Mouse (Mus musculus): ENCODE data around the gene Jag2.

Jag2 gene

DNA sequence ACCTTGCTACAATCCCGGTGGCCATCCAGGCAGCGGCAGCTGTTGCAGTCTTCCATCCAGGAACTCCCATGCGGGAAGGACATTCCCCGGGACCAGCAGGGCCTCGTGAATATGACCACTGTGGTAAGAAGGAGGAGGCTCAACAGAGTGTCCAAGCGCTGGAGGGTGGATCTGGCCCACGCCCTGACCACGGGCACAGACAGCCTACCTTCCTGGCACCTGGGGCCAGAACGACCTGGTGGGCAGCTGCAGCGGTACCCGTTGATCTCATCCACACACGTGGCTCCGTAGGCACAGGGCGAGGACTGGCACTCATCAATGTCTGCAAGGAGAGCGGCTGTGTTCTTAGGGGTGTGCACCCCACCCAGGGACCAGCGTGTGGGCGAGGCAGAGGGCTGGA is 17.9 kb downstream of the Jag2 start:
- no peak for DNase-seq (ENCODE audit: extremely low read depth, insufficient read length, low spot score)

- no peak for DNase-seq (ENCODE audit: extremely low read depth, insufficient read length, low spot score)
These were observed 20.6 kb downstream of the Jag2 start for GRCm38 (mm10) chr12:112908991-112909390.

DNA sequence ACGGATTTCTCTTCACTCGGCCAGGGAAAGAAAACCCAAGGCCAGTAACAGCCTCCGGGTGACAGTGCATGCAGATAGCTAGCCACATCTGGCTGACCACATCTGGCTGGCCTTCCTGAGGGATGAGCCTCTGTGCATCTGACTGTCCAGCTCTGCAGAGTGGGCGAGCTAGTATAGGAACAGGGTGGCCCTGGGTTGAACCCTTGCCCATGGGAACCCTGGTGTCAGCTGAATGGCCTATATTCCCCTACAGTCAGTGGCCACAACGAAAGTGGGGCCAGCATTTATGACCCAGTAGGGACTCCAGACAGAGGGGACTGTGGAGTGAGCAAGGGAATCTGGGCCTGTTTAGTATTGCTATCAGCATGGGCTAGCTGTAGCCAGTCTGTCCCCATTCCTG is 24.6 kb downstream of the Jag2 start:
- no peak for DNase-seq (ENCODE audit: extremely low read depth, insufficient read length, low spot score)

DNA sequence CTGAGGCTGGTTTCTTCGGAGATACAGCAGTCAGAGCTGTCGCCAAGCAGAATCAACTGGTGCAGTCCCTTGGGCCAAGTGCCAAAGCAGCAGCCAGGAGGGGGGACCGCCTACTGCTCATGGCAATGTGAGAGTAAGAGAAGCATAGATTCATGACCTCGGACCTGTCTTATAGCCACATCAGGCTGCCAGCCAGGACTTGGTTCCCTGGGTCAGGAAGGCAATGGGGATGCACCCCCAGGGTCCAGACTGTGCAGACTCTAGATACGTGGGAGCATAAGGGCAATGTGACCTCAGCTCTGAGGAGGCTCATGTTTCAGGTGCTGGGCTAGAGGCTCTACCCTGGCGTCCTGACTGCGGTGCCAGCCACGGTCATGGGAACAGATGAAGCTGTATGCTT is 25.6 kb downstream of the Jag2 start:
- DNase-seq (ENCODE audit: extremely low read depth, insufficient read length, low spot score): no peak

- no peak for DNase-seq (ENCODE audit: extremely low read depth, insufficient read length, low spot score)
These were observed 28.9 kb downstream of the Jag2 start for GRCm38 (mm10) chr12:112900641-112901040.

- DNase-seq (ENCODE audit: extremely low read depth, insufficient read length, low spot score): no peak
These were observed 30.6 kb downstream of the Jag2 start for GRCm38 (mm10) chr12:112898960-112899359.

GRCm38 (mm10) chr12:112898351-112898750 is 31.2 kb downstream of the Jag2 start:
- DNase-seq (ENCODE audit: extremely low read depth, insufficient read length, low spot score): no peak

DNA sequence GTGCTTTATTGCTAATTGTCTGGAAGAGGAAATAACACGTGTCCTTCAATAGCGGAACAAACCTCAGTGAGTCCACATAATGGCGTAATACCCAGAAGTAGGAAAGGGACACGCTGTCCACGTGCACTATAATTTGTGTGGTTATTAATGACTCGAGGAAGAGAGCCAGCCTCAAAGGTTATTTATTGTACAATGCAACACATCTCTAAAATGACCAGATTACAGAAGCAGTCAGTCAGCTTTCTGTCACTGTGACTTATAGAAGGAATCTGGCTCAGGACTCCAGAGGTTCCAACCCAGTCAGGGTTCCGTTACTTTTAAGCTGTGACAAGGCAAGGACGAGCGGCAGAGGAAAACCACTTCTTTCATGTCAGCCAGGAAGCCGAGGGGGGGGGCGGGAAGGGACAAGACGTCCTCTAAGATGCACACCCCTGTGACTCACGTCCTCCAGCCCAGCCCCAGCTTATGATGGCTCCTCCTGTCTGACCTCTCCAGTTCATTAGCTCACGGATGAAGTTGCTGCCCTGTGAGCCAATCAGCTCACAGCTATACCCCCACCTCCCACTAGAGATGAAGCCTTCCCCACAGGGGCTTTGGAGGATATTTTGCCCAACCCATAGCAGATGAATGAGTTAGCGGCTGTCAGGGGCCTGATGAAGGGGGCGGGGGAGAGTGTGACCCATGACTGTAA is 31.9 kb downstream of the Jag2 start:
- peak; percentile 64 for DNase-seq (ENCODE audit: extremely low read depth, insufficient read length, low spot score)

- DNase-seq (ENCODE audit: extremely low read depth, insufficient read length, low spot score): no peak
These were observed 34.6 kb downstream of the Jag2 start for GRCm38 (mm10) chr12:112894969-112895368.

DNA sequence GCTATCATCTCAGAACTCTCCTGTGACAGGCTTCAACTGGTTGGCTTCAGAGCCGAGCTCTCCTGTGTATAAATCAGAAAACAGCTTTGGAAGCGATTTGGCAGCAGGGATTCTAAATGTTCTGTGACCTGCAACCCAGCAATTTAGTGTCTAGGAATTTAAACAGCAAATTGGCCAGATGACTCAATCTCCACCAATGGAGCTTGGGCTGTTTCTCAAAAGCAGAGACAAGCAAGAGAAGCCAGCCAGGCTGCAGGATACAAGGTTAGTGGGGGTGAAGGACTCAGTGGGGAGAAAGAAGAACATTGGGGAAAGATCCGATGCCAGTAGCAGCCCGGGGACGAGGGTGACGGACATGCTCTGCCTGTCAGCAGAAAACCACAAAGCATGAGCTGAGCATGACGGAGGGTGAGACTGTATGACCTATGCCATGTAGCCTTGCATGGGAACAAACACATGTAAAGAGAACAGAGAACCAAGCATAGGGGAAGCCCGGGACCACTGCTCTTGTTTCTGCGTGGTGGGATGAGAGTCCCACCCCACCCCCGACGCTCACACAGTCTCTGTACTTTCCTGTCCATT is 35.2 kb downstream of the Jag2 start:
- DNase-seq (ENCODE audit: extremely low read depth, insufficient read length, low spot score): no peak

DNA sequence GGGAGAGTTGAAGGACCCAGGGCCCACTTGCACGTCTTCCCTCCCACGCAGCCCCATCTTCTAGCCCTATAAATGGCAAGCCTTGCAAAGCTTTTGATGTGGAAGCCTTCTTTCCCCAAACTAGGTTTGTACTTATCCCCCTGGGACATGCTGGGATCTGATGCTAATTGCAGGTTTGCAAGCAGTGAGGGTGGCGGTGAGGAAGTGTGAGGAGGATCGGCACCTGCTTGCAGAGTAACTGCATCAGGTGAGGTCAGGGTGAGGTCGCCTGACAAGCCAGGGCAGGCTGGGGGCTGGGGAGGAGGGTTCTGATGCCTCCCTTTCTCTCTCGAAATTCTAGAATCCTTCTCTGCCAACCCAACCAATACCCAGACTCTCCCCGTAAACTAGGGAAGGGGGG is 44.1 kb downstream of the Jag2 start:
- DNase-seq (ENCODE audit: extremely low read depth, insufficient read length, low spot score): no peak

DNA sequence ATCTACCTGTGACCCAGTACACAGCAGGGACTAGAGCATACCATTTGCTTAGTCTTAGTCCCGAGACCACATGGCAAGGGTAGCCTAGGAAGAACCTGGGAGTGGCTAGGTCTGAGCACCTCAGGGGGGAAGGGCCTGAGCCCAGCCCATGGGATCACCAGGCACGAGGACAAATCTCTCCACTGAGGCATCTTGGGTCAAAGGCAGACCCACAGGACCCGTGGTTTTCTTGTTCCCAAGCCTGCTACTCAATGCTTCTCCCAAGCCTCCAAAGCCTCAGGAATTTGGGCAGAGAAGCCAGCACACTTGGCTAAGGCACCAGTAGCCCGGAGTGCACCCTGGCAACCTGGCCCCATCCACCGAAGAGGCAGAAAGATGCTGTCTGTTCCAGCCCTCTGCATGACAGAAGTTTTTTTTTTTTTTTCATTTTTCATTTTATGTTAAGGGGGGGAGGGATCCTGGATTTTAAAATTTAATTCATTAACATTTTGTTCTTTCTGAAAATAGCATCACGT is 48.2 kb downstream of the Jag2 start:
- DNase-seq (ENCODE audit: extremely low read depth, insufficient read length, low spot score): peak; percentile 54

GRCm38 (mm10) chr12:112880661-112881060 is 48.9 kb downstream of the Jag2 start:
- no peak for DNase-seq (ENCODE audit: extremely low read depth, insufficient read length, low spot score)

DNA sequence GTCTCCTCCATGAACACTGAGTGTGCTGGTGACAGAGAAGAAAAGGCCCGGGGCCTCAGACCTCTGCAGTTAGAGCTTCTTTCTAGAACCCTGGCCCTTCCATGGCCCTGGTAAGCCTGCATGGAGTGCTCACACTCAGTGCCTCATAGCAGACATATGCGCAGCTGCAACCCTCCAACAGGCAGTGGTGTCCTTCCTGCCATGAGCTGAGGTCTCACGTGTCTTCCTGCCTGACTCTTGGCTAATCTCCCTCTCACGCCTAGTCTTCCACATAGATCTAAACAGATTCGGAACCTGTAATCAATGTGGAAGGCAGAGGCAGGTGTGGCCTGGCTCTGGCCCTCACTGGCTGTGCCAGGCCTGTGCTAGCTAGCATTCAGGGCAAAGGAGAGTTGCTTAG is 49.8 kb downstream of the Jag2 start:
- no peak for DNase-seq (ENCODE audit: extremely low read depth, insufficient read length, low spot score)

DNA sequence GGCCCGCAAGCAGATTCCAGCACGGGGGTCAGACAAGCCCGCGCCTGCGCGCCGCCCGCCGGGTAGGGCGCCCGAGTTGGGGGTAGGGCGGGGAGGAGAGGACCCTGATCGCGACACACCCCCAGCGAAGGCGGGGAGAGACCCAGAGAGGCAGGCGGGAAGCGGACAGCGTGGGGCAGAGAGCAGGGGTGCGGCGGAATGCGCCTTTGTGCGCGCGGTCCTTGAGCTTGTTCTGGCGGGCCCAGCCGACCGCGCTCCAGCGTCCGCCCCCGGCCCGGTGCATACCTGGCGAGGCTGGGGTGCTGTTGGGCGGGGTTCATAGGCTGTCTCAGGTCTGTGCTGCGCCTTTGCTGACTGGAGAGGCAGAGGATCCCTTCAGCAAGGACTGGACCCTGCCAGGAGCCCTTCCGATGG is 52.0 kb downstream of the Jag2 start:
- no peak for DNase-seq (ENCODE audit: extremely low read depth, insufficient read length, low spot score)

- no peak for DNase-seq (ENCODE audit: extremely low read depth, insufficient read length, low spot score)
These were observed 52.5 kb downstream of the Jag2 start for GRCm38 (mm10) chr12:112877073-112877576.

GRCm38 (mm10) chr12:112876332-112877072 is 53.1 kb downstream of the Jag2 start:
- DNase-seq (ENCODE audit: extremely low read depth, insufficient read length, low spot score): peak; percentile 89

DNA sequence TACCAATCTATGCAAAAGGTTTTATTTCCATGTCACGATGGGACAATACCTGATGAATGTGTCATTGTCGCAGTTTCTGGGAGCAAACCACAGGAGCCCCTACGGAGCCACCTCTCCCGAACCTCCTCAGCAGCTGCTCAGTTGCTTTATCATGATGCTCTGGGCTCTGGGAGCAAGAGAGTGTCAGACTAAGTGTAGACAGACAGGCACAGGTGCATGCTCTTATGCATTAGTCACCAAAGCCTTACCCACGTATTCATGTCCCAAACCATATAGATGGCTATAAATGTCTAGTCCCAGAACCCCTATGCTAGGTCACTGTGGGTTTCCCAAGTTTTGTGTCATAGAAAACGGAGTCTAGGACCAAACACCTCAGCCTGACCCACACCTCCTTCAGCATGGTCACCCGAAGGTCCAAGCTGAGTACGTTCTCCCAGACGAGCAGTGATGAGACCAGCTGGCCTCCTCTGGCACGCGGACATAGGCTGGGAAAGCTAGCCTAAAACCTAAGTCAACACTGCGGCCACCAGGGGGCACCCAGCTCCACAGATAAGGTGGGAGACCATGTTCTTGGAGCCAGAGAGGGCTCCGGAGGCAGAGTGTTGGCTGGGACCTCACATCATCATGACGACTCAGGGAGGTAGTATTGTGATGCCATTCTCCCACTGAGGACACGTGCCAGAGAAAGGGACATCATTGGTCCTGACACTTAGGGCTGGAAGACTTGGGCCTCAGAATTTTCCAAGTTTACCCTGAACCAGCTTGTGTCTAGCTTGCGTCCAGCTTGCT is 54.2 kb downstream of the Jag2 start:
- DNase-seq (ENCODE audit: extremely low read depth, insufficient read length, low spot score): peak; percentile 68

GRCm38 (mm10) chr12:112874199-112874598 is 55.4 kb downstream of the Jag2 start:
- no peak for DNase-seq (ENCODE audit: extremely low read depth, insufficient read length, low spot score)

DNA sequence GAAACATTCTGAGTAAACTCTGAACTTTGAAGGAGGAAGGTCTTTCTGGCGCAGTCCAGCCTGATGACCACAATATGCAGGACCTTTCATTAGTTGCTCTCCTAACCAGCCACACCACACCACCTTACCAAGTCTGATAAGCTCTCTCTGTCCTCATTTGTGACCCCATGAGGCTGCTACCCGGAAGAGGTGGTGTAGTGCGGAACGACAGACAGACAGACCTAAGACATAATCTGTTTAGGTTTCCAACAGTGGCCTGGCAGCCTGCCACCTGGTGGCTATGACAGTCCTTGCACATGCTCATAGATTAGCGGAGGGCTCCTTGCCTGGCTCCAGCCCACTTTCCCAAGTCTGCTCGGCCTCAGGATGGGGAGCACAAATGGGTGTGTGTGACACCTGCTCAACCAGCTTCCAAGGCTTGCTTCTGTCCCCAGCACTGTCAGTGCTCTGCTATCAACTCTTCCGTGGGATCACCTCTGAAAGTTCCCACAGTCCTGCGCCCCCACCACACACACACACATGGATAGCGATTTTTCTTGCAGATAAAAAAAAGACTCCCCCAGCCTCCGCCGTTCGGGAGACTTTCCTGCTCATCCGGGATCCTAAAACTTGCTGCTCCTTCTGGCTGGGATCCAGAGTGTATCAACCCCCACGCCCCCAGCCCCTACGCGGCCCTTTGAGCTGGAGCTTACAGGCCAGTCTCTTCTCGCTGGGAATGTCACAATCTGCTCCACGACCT is 56.0 kb downstream of the Jag2 start:
- no peak for DNase-seq (ENCODE audit: extremely low read depth, insufficient read length, low spot score)

All from 3134 (cell line).